Mouse (Mus musculus) forebrain, embryonic 16.5 days (tissue): ENCODE results near the gene Clec3a. TPM values are rescaled to one million over a fixed set of nuclear protein-coding genes. Genes with fewer than 3 reads are reported as not detected.
A peak's percentile ranks its signal among the peaks of the same experiment; 100 is the strongest.

Experiments used
- ATAC-seq: fragments of 200-750 bp; cut with Nextera tagmentation; 2 replicates; pipeline ENCODE4 v1.8.0; 2017; ENCODE audit warnings: mild to moderate bottlenecking, moderate library complexity
- H3K27ac ChIP-seq: fragments of 300-500 bp; sonication (generic); 2 replicates; pipeline ENCODE4 v1.5.1; 2014; ENCODE audit warnings: low read length, control low read depth
- H3K27me3 ChIP-seq: fragments of 300-500 bp; sonication (generic); replicated peaks from 2 replicates; pipeline ENCODE4 v1.6.1; 2014; ENCODE audit warnings: low read length; ENCODE audit not compliant: control insufficient read depth, insufficient read depth
- H3K36me3 ChIP-seq: fragments of 300-500 bp; sonication (generic); 2 replicates; pipeline ENCODE4 v1.6.1; 2014; ENCODE audit not compliant: control insufficient read depth, insufficient read depth
- H3K4me1 ChIP-seq: fragments of 300-500 bp; sonication (generic); replicated peaks from 2 replicates; pipeline ENCODE4 v1.6.1; 2014; ENCODE audit warnings: low read length; ENCODE audit not compliant: control insufficient read depth, insufficient read depth
- H3K4me2 ChIP-seq: fragments of 300-500 bp; sonication (generic); 2 replicates; pipeline ENCODE4 v1.6.1; 2014; ENCODE audit warnings: mild to moderate bottlenecking, low read length, control low read depth
- H3K4me3 ChIP-seq: fragments of 300-500 bp; sonication (generic); replicated peaks from 2 replicates; pipeline ENCODE4 v1.5.1; 2014; ENCODE audit warnings: mild to moderate bottlenecking, low read length, control low read depth
- H3K9ac ChIP-seq: fragments of 300-500 bp; sonication (generic); replicated peaks from 2 replicates; pipeline ENCODE4 v1.6.1; 2014; ENCODE audit warnings: low read depth, low read length, control low read depth
- H3K9me3 ChIP-seq: fragments of 300-500 bp; sonication (generic); 2 replicates; pipeline ENCODE4 v1.6.1; 2016; ENCODE audit warnings: low read length; ENCODE audit not compliant: control insufficient read depth
- WGBS: fragments of 180-500 bp; shearing (Covaris S2); extraction: QIAGEN DNeasy Blood & Tissue Kit; methylation state at CpG from one replicate; pipeline ENCODE4 v1.1.7; 2014; 5-methylcytosine and 5-hydroxymethylcytosine counted together
- polyA plus RNA-seq: library from polyadenylated mRNA; unstranded; fragments of >200 nt; fragmentation: Nextera tagmentation; extraction: Ambion mirVana; gene quantifications from 2 replicates; pipeline ENCODE4 v1.2.1, GENCODE M21; 2015

The Clec3a gene
- polyA plus RNA-seq, 1 experiment from 2014 or later, result not detected

DNA sequence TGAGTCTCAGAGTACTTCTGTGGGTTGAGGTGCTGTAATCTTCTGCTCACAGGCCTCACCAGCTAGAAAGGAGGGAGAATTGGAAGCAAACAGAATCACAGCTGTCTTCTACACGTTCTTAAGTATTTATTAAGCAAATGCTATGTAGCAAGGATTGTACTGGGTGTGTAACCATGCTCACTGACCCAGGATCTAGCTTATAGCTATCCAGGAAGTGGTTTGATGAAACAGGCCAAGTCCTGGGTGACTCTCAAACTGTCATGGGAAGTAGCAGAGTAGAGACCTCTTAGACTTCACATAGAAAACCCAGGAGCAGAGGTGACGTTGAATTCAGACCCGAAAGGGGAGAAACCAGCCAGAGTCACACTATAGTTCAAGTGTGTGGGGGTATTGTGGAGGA is 6.5 kb upstream of the Clec3a start:
- WGBS, result 77% methylated on average over 3 of the region's 3 CpGs
- Histone ChIP-seq H3K27ac (no peak overlapping the region), H3K4me1 (no peaks in the 10 kb centered on the region), H3K4me3 (no peak overlapping the region), H3K36me3 (no peaks in the 10 kb centered on the region), H3K9me3 (no peaks in the 10 kb centered on the region), H3K4me2 (no peak overlapping the region), H3K27me3 (no peaks in the 10 kb centered on the region), H3K9ac (no peak overlapping the region)
- no peak for ATAC-seq

DNA sequence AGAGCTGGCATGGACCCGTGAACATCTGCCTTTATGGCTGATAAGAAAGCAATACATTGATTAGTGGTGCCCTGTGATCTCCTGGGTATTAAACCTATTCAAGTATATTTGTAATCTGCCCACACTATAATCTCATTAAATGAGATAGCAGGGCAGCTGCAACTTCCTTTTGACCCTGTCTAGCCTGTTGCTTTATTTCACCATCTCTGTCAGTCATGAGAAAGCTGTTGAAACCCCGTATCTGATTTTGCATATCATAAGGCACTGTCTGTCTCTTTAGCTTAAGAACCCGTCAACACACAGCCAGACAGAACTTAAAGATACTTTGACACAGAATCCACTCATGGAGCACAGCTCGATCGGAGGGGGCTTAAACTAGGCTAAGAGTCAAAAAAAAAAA is 600 bp downstream of the Clec3a start:
- Histone ChIP-seq H3K9me3 (no peaks in the 10 kb centered on the region), H3K36me3 (no peaks in the 10 kb centered on the region), H3K4me3 (no peak overlapping the region), H3K9ac (no peak overlapping the region), H3K4me1 (no peaks in the 10 kb centered on the region), H3K4me2 (no peak overlapping the region), H3K27me3 (no peaks in the 10 kb centered on the region), H3K27ac (no peak overlapping the region)
- 77% methylated on average over 5 of the region's 5 CpGs for WGBS
- ATAC-seq, result no peak

DNA sequence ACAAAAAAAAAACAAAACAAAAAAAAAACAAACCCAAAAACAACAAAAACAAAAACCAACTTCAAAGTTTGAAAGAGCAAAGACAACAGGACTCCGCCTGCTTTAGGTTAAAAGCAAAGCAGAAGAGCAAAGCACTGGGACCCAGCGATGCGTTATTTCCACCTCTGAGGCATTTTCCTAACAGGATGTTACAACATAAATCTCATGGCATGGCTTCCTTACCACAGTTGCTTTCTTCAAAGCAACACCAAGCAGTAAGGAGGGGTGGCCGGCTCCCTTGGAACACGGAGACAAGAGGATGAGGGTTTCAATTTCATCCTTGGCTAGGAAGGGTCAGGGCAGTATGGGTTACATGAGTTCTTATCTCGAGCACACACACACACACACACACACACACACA is 1.0 kb downstream of the Clec3a start:
- ATAC-seq, result no peak
- Histone ChIP-seq H3K4me1 (no peaks in the 10 kb centered on the region), H3K9ac (no peak overlapping the region), H3K36me3 (no peaks in the 10 kb centered on the region), H3K27me3 (no peaks in the 10 kb centered on the region), H3K27ac (no peak overlapping the region), H3K4me2 (no peak overlapping the region), H3K9me3 (no peaks in the 10 kb centered on the region), H3K4me3 (no peak overlapping the region)
- WGBS, result 86% methylated on average over 6 of the region's 6 CpGs

DNA sequence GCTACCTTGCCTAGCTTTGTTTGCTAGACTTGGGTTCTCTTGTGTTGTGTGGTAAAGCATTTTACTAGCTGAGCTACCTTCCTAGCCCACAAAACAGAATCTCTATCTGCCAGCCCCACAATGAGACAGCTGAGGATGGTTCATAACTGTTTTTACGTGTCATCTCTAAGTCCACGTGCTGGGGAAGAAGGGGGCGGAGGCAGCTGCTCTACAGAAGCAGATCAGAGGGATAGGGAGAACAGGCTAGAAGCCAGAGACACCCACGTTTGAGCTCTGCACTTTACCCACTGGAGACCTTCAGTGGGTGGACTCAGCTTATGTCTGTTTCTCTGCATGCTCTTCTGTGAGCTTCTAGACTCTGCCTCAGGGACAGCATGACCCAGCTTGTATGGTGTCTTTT is 3.7 kb downstream of the Clec3a start:
- no peak overlapping the region for H3K27ac ChIP-seq
- no peaks in the 10 kb centered on the region for H3K9me3 ChIP-seq
- H3K36me3 ChIP-seq, result no peaks in the 10 kb centered on the region
- H3K9ac ChIP-seq, result no peak overlapping the region
- no peak overlapping the region for H3K4me2 ChIP-seq
- ATAC-seq, result no peak
- no peaks in the 10 kb centered on the region for H3K27me3 ChIP-seq
- 76% methylated on average over 4 of the region's 4 CpGs for WGBS
- no peaks in the 10 kb centered on the region for H3K4me1 ChIP-seq
- H3K4me3 ChIP-seq, result no peak overlapping the region

DNA sequence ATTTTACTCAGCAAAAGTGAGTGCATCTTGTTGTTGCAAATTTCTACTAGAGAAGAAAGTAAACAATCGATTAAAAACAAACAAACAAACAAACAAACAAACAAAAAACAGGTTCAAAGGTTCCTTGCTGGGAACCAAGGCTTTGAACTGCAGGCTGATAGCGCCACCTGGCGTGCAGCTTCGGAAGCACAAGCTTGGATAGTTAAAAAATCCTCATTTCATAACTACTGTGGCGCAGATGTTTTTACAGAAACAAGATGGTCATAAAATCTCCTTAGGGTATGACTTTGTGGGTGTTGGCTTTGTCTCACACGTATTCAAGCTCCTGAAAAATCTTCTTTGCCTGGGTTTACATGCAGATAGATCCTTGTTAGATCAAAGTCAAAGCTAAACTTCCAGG is 20.4 kb downstream of the Clec3a start:
- H3K9ac ChIP-seq, result no peak overlapping the region
- no peaks in the 10 kb centered on the region for H3K27me3 ChIP-seq
- no peaks in the 10 kb centered on the region for H3K36me3 ChIP-seq
- H3K9me3 ChIP-seq, result no peaks in the 10 kb centered on the region
- H3K4me1 ChIP-seq, result peaks cover 10% of the 10 kb centered on the region
- WGBS, result 9% methylated on average over 6 of the region's 6 CpGs
- no peak for ATAC-seq
- H3K4me3 ChIP-seq, result no peak overlapping the region
- no peak overlapping the region for H3K4me2 ChIP-seq
- H3K27ac ChIP-seq, result no peak overlapping the region

DNA sequence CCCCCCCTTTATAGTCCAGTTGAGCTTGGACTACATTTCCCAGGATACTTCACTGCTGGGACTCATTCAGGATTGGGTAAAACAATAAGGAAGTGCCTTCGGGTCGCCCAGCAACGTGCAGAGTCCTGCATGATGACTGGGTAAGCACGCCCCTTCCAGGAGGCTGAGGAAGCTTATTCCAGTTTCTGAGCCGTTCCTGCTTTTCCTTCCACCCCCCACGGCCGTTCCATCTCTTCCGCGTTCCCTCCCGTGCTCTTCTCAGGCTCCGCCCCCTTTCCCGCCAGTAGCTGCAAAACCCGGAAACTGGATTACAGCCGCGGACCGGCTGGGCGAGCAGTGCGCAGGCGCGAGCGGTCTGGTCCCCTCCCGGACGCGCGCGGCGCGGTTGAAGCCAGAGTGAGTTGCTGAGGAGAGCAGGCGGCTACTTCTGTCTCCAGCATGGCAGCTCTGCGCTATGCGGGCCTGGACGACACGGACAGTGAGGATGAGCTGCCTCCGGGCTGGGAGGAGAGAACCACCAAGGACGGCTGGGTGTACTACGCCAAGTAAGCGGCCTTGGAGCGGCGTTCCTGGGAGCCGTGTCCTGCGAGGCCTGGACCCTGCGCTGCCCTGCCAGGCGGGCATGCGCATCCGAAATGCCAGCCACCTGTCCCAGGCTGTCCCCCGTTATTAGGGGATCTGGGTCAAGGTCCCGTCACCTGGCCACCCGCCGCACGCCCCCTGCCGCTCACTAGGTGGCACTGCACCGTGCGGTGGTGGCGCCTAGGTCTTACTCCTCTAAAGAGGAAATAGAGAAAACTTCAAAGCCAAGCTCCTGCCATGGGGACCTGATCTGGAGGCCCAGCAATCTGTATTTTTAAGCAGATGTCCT is 21.7 kb downstream of the Clec3a start, which contains the start of gene Wwox:
Gene Wwox (plus strand): TSS at position 322 of the 871 bp plus-strand sequence.
- peak within 1 kb of the TSS; percentile 70; the same call in 1 of the 2 replicates for H3K27ac ChIP-seq
- H3K9me3 ChIP-seq, result no peaks in the 10 kb centered on the region
- H3K27me3 ChIP-seq, result no peaks in the 10 kb centered on the region
- ATAC-seq, result peak; percentile 99
- WGBS, result under 1% methylated on average over 54 of the region's 54 CpGs
- no peaks in the 10 kb centered on the region for H3K36me3 ChIP-seq
- H3K4me2 ChIP-seq, result peak within 1 kb of the TSS; percentile 82
- peak within 1 kb of the TSS; percentile 73 for H3K9ac ChIP-seq
- H3K4me1 ChIP-seq, result peaks cover 10% of the 10 kb centered on the region
- H3K4me3 ChIP-seq, result peak within 1 kb of the TSS; percentile 76

DNA sequence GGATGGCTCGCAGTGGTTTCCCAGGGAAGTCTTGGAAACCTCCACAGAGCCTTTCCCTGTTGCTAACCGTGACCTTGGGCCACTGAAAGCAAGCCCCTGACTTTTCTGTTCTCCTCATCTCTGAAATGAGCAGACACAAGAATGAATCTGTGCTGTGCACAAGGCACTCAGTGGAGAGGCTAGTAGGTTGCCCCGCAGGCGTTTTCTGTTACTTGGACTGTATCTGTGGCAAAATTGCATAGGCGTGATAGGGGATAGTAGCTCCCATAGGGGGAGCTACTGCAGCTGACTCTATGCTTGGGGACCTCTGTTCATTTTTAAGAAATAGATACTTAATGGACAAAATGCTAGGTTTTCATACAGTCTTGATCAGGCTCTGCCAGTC is 22.3 kb downstream of the Clec3a start:
- peak overlapping the region; percentile 76 for H3K4me3 ChIP-seq
- H3K4me1 ChIP-seq, result peaks cover 10% of the 10 kb centered on the region
- 23% methylated on average over 5 of the region's 5 CpGs for WGBS
- H3K9ac ChIP-seq, result peak overlapping the region; percentile 73
- peak overlapping the region; percentile 70; the same call in 1 of the 2 replicates for H3K27ac ChIP-seq
- H3K9me3 ChIP-seq, result no peaks in the 10 kb centered on the region
- H3K36me3 ChIP-seq, result no peaks in the 10 kb centered on the region
- peak overlapping the region; percentile 82 for H3K4me2 ChIP-seq
- H3K27me3 ChIP-seq, result no peaks in the 10 kb centered on the region
- no peak for ATAC-seq

DNA sequence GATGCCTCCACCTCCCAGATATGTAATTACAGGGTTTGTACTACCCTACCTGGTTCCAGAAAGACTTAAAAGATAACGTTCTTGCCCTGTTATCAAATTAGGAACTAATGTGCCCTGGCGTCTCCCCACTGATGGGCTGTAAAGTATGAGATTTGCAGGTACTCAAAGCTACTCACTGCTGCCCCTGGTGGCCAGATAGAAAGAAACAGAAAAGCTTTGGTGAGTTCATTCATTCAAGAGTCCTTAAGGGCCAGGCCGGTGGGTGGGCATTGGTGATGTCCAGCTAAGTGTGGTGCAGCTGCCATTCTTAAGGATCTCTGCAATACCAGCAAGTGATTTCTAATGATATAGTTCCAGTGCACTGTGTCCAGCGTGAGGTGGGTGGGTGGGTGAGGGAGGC is 23.7 kb downstream of the Clec3a start:
- Histone ChIP-seq H3K27ac (no peak overlapping the region), H3K9ac (no peak overlapping the region), H3K4me2 (no peak overlapping the region), H3K9me3 (no peaks in the 10 kb centered on the region), H3K27me3 (no peaks in the 10 kb centered on the region), H3K36me3 (no peaks in the 10 kb centered on the region), H3K4me3 (no peak overlapping the region), H3K4me1 (peaks cover 10% of the 10 kb centered on the region)
- no peak for ATAC-seq
- WGBS, result 87% methylated on average over 4 of the region's 4 CpGs

DNA sequence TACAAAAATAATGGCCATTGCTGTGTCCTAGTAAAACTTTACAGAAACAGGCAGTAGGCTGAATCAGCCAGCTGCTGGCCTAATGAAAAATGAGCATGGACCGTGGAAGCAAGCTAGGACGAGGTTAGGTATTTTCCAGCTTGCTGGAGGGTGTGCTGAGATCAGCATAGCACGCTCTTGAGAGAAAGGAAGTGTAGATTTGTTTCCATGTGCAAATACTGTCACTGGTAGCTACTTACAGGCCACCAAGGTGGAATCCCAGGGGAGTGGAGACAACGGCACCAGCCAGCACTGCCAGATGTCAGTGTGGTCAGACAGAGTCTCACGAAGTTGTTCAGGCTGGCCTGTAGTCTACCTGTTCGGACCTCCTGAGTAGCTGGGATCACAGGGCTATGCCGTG is 29.0 kb downstream of the Clec3a start:
- Histone ChIP-seq H3K4me1 (no peaks in the 10 kb centered on the region), H3K27me3 (no peaks in the 10 kb centered on the region), H3K36me3 (no peaks in the 10 kb centered on the region), H3K4me2 (no peak overlapping the region), H3K9me3 (no peaks in the 10 kb centered on the region), H3K27ac (no peak overlapping the region), H3K9ac (no peak overlapping the region), H3K4me3 (no peak overlapping the region)
- ATAC-seq, result no peak
- WGBS, result 93% methylated on average over 7 of the region's 7 CpGs
